Mouse (Mus musculus) midbrain, embryonic 11.5 days (tissue): ENCODE measurements around the gene Ypel3. TPM values are rescaled to one million over a fixed set of nuclear protein-coding genes. Genes with fewer than 3 reads are reported as not detected.

Experiments used
- ATAC-seq: fragments of 200-750 bp; cut with Nextera tagmentation; 2 replicates; pipeline ENCODE4 v1.8.0; 2017; ENCODE audit warnings: moderate TSS enrichment, moderate library complexity; ENCODE audit not compliant: low FRiP score
- DNase-seq: peaks from one replicate; pipeline ENCODE4 v3.0.0; 2015; ENCODE audit warnings: low spot score; ENCODE audit errors: missing footprints
- H3K27ac ChIP-seq: fragments of 300-500 bp; sonication (generic); 2 replicates; pipeline ENCODE4 v1.5.1; 2014; ENCODE audit warnings: low read depth, low read length
- H3K27me3 ChIP-seq: fragments of 300-500 bp; sonication (generic); 2 replicates; pipeline ENCODE4 v1.6.1; 2014; ENCODE audit warnings: mild to moderate bottlenecking, low read length, moderate library complexity, mixed read lengths; ENCODE audit not compliant: control insufficient read depth, insufficient read depth
- H3K36me3 ChIP-seq: fragments of 300-500 bp; sonication (generic); 2 replicates; pipeline ENCODE4 v1.6.1; 2014; ENCODE audit warnings: mild to moderate bottlenecking, low read length, moderate library complexity, mixed read lengths; ENCODE audit not compliant: control insufficient read depth, insufficient read depth
- H3K4me1 ChIP-seq: fragments of 300-500 bp; sonication (generic); 2 replicates; pipeline ENCODE4 v1.6.1; 2014; ENCODE audit warnings: low read length; ENCODE audit not compliant: control insufficient read depth, insufficient read depth
- H3K4me2 ChIP-seq: fragments of 300-500 bp; sonication (generic); 2 replicates; pipeline ENCODE4 v1.6.1; 2014; ENCODE audit warnings: mild to moderate bottlenecking, moderate library complexity
- H3K4me3 ChIP-seq: fragments of 300-500 bp; sonication (generic); 2 replicates; pipeline ENCODE4 v1.5.1; 2014; ENCODE audit warnings: low read depth, low read length
- H3K9ac ChIP-seq: fragments of 300-500 bp; sonication (generic); 2 replicates; pipeline ENCODE4 v1.6.1; 2014; ENCODE audit warnings: low read length
- H3K9me3 ChIP-seq: fragments of 300-500 bp; sonication (generic); 2 replicates; pipeline ENCODE4 v1.6.1; 2016; ENCODE audit warnings: low read length; ENCODE audit not compliant: control insufficient read depth
- WGBS: fragments of 180-500 bp; shearing (Covaris S2); extraction: QIAGEN DNeasy Blood & Tissue Kit; methylation state at CpG from one replicate; pipeline ENCODE4 v1.1.7; 2014; 5-methylcytosine and 5-hydroxymethylcytosine counted together
- polyA plus RNA-seq: library from polyadenylated mRNA; unstranded; fragments of >200 nt; fragmentation: Nextera tagmentation; extraction: Ambion mirVana; gene quantifications from 2 replicates; pipeline ENCODE4 v1.2.1, GENCODE M21; 2014

Ypel3 gene
- polyA plus RNA-seq, 1 experiment from 2014 or later, result 91.5 TPM

DNA sequence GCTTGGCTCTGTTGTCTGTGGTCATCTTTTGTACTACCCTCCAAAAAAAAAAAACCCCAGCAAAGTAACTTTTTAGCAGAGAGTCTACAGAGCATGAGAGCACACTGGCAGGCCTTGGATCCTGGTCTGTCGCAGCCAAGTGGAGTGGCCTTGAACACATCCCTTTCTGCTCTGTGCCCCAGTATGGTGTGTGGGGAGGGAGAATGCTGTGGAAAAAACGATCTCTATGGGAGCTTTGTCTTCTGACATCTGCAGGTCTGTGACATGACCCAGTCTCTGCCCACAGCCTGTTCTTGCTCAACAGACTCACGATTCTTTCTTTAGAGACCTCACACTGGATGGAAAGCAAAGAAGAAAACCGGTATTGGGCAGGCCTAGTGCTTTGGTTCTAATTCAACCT, 15.8 kb upstream of the Ypel3 start:
- no peaks in the 10 kb centered on the region for H3K27me3 ChIP-seq
- no peaks in the 10 kb centered on the region for H3K9me3 ChIP-seq
- H3K36me3 ChIP-seq, result peaks cover 11% of the 10 kb centered on the region
- no peak overlapping the region for H3K27ac ChIP-seq
- DNase-seq (no peak), ATAC-seq (no peak)
- no peak overlapping the region for H3K9ac ChIP-seq
- H3K4me2 ChIP-seq, result peak overlapping the region; percentile 96
- H3K4me3 ChIP-seq, result no peak overlapping the region
- H3K4me1 ChIP-seq, result peaks cover 9% of the 10 kb centered on the region
- WGBS, result 89% methylated on average over 4 of the region's 4 CpGs

- H3K4me3 ChIP-seq, result no peak overlapping the region
- 78% methylated on average over 6 of the region's 6 CpGs for WGBS
Observed at GRCm38 (mm10) chr7:126761529-126762067, 15.2 kb upstream of the Ypel3 start.

DNA sequence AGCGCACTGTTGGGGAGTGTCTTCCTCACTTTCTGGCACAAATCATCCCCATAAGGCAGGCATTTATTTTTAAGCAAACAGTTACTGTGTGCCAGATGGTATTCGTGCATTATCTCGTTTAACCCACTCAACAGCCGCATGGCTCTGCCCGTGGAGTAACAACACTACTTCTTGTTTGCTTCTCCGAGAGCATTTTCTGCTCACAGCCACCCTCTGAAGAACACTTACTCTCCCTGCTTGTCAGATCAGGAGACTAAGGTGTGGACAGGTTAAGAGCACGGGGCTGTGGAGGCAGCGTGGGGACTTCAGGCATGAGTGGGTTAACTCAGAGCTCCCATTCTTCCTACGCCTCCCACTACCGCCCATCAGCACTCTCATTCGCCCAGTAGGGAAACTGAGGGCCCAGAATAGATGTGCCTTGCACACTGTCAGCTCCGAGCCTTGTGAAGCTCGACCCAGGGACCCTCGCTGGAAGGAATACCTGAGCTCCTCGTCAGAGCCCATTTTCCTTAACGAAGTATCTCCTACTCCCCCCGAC, 14.2 kb upstream of the Ypel3 start:
- no peak overlapping the region for H3K4me3 ChIP-seq
- H3K4me2 ChIP-seq, result no peak overlapping the region
- WGBS, result 80% methylated on average over 17 of the region's 17 CpGs
- peaks cover 15% of the 10 kb centered on the region for H3K36me3 ChIP-seq
- ATAC-seq, result no peak
- no peaks in the 10 kb centered on the region for H3K27me3 ChIP-seq
- no peak overlapping the region; the same call in 1 of the 2 replicates for H3K9ac ChIP-seq
- H3K9me3 ChIP-seq, result no peaks in the 10 kb centered on the region
- H3K27ac ChIP-seq, result no peak overlapping the region
- H3K4me1 ChIP-seq, result peaks cover 9% of the 10 kb centered on the region
- peak; percentile 67 for DNase-seq

More at GRCm38 (mm10) chr7:126761529-126762067, 15.2 kb upstream of the Ypel3 start:
- ATAC-seq (no peak), DNase-seq (no peak)
- Histone ChIP-seq H3K36me3 (peaks cover 11% of the 10 kb centered on the region), H3K9ac (no peak overlapping the region), H3K27ac (no peak overlapping the region), H3K4me1 (peaks cover 9% of the 10 kb centered on the region), H3K9me3 (no peaks in the 10 kb centered on the region), H3K27me3 (no peaks in the 10 kb centered on the region), H3K4me2 (no peak overlapping the region)

DNA sequence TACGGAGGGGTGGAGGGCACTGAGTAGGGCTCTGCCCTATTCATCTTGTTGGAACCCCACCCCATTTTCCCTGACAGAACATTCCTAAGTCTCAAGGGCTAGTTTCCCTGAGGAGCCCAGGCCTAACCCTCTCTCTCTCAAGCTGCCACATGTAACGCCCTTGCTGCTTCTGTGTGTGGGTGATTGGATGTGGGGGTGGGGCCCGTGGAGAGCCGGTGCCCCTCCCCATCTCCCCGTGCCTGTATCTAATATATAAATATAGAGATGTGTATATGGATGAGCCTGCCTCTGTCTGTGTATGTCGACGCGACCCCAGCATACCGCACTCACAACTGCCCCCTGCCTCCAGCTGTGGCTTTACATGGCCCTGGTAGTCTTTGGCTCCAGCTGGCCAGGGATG, 11.2 kb upstream of the Ypel3 start:
- WGBS, result 95% methylated on average over 9 of the region's 9 CpGs
- Histone ChIP-seq H3K27ac (no peak overlapping the region), H3K9me3 (no peaks in the 10 kb centered on the region), H3K4me2 (no peak overlapping the region), H3K9ac (no peak overlapping the region), H3K36me3 (peaks cover 21% of the 10 kb centered on the region), H3K27me3 (no peaks in the 10 kb centered on the region), H3K4me3 (no peak overlapping the region), H3K4me1 (peaks cover 1% of the 10 kb centered on the region)
- DNase-seq (no peak), ATAC-seq (no peak)

- no peak for ATAC-seq
- Histone ChIP-seq H3K36me3 (peaks cover 23% of the 10 kb centered on the region), H3K4me3 (no peak within 1 kb of the TSS), H3K4me2 (no peak within 1 kb of the TSS), H3K27me3 (no peaks in the 10 kb centered on the region), H3K9me3 (no peaks in the 10 kb centered on the region), H3K27ac (no peak within 1 kb of the TSS), H3K4me1 (no peaks in the 10 kb centered on the region), H3K9ac (no peak within 1 kb of the TSS)
- 94% methylated on average over 16 of the region's 16 CpGs for WGBS
- no peak for DNase-seq
Observed at GRCm38 (mm10) chr7:126766201-126766600, 10.6 kb upstream of the Ypel3 start, which contains the start of gene Gdpd3. Gene Gdpd3, plus strand, starts transcription at chr7:126766334.

GRCm38 (mm10) chr7:126767001-126767400, 9.8 kb upstream of the Ypel3 start:
- Histone ChIP-seq H3K27me3 (no peaks in the 10 kb centered on the region), H3K9me3 (no peaks in the 10 kb centered on the region), H3K9ac (no peak overlapping the region), H3K4me3 (no peak overlapping the region), H3K27ac (no peak overlapping the region), H3K4me2 (no peak overlapping the region), H3K4me1 (no peaks in the 10 kb centered on the region), H3K36me3 (peaks cover 24% of the 10 kb centered on the region)
- ATAC-seq (no peak), DNase-seq (no peak)
- WGBS, result 94% methylated on average over 8 of the region's 8 CpGs

- H3K27ac ChIP-seq, result no peak overlapping the region
- no peak for ATAC-seq
- H3K9ac ChIP-seq, result no peak overlapping the region
- peaks cover under 1% of the 10 kb centered on the region; the same call in 1 of the 2 replicates for H3K4me1 ChIP-seq
- no peak overlapping the region for H3K4me2 ChIP-seq
- no peaks in the 10 kb centered on the region for H3K27me3 ChIP-seq
- H3K4me3 ChIP-seq, result no peak overlapping the region
- no peaks in the 10 kb centered on the region for H3K9me3 ChIP-seq
- 90% methylated on average over 12 of the region's 12 CpGs for WGBS
- no peak for DNase-seq
- peaks cover 14% of the 10 kb centered on the region for H3K36me3 ChIP-seq
Observed at GRCm38 (mm10) chr7:126770784-126771183, 6.0 kb upstream of the Ypel3 start.

GRCm38 (mm10) chr7:126773351-126773750, 3.4 kb upstream of the Ypel3 start:
- ATAC-seq (no peak), DNase-seq (no peak)
- WGBS, result 86% methylated on average over 2 of the region's 2 CpGs
- Histone ChIP-seq H3K9me3 (no peaks in the 10 kb centered on the region), H3K27ac (no peak overlapping the region), H3K36me3 (0 out of 2 replicates have a peak, but pooled peaks cover 7% of the 10 kb centered on the region), H3K27me3 (no peaks in the 10 kb centered on the region), H3K4me2 (no peak overlapping the region), H3K4me3 (no peak overlapping the region), H3K4me1 (peaks cover 16% of the 10 kb centered on the region; the same call in 1 of the 2 replicates), H3K9ac (no peak overlapping the region)

GRCm38 (mm10) chr7:126774463-126774862, 2.3 kb upstream of the Ypel3 start:
- Histone ChIP-seq H3K27me3 (no peaks in the 10 kb centered on the region), H3K9ac (no peak overlapping the region), H3K36me3 (0 out of 2 replicates have a peak, but pooled peaks cover 4% of the 10 kb centered on the region), H3K4me1 (peaks cover 16% of the 10 kb centered on the region; the same call in 1 of the 2 replicates), H3K4me2 (no peak overlapping the region), H3K4me3 (no peak overlapping the region), H3K27ac (no peak overlapping the region), H3K9me3 (no peaks in the 10 kb centered on the region)
- ATAC-seq, result no peak
- 87% methylated on average over 2 of the region's 2 CpGs for WGBS
- no peak for DNase-seq
